Mouse (Mus musculus): ENCODE data around the gene Slc25a38. TPM values are rescaled to one million over a fixed set of nuclear protein-coding genes. Genes with fewer than 3 reads are reported as not detected.

Slc25a38 gene
- 35.5 and 35.8 TPM in 2 replicates for polyA plus RNA-seq (2014; fragmentation: Nextera tagmentation; extraction: Ambion mirVana)

DNA sequence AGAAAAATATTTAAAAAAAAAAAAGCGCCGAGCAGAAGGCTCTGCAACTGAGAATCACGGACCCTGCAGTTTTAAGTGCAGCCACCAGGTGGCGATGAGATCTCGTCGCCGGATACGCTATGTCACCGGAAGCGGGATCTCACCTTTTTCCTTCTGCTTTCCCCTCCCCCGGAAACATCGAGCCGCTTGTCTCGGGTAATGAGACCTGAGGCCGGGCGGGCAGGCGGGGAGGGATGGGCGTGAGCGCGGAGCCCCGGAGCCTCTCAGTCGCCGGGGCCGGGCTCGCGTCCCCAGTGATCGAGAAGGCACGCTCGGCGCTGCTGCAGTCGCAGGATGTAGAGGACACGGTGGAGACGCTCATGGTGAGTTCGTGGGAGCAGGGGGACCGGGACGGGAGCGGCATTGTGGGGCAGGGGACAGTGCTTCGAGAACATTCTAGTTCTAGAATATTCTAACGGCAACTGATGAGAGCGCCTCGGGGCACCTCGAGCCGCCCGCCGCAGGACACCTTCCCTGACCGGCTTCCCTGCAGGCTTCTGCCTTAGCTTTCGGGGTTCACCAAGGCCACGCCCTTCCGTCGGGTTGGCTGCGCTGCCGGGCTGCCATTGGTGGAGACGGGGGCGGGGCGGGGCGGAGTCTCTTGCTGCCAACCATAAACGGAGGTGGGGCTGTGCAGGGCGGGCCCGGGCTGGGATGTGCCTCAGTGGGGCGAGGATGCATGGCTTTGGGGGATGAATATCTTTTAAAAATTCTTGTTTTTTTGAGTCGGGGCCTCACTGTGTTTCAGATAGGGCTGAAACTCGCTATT lies at the start of gene Slc25a38:
Gene Slc25a38, plus strand, starts transcription at position 164 of the 808 bp plus-strand sequence.
- whole genome bisulfite sequencing, result 2% methylated on average over 59 of the region's 62 CpGs
- peak; percentile 98 for ATAC-seq (ENCODE audit: insufficient read depth, low FRiP score, low TSS enrichment)
- no peaks in the 10 kb centered on the region for H3K9me3 ChIP-seq (ENCODE audit: control insufficient read depth, low read length)

DNA sequence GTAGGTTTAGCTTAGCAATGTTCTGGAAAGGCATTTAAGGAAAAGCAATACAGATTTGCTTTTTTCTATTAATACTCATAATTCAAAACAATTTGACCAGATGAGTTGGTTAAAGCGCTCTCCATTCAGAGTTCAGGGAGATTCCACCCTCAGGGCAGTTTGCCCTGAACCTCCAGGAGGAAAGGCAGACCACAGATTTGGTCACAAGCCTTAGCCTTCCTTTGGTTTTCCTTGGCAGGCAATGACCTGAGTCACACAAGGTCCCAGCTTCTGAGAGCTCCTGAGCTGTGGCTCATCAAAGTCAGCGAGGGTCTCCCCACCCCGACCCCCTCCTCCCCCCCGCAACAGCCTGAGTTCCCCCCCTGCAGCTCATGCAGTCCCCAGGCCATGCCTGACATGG lies 45.9 kb upstream of the Slc25a38 start:
- Histone ChIP-seq H3K27me3 (ENCODE audit: control insufficient read depth, insufficient read depth, low read length) (no peaks in the 10 kb centered on the region), H3K9me3 (ENCODE audit: control insufficient read depth, low read length) (no peaks in the 10 kb centered on the region), H3K36me3 (ENCODE audit: control insufficient read depth, insufficient read depth, low read length) (no peaks in the 10 kb centered on the region), H3K4me2 (ENCODE audit: low read depth) (no peak overlapping the region), H3K27ac (ENCODE audit: low read depth, low read length) (no peak overlapping the region), H3K4me3 (ENCODE audit: low read depth, low read length) (no peak overlapping the region), H3K4me1 (ENCODE audit: control insufficient read depth, insufficient read depth, low read length) (no peaks in the 10 kb centered on the region), H3K9ac (ENCODE audit: low read length) (no peak overlapping the region)
- DNase-seq (ENCODE audit: low spot score), result no peak
- 72% methylated on average over 4 of the region's 4 CpGs for WGBS
- no peak for ATAC-seq (ENCODE audit: insufficient read depth, low FRiP score, low TSS enrichment)

More for the DNA sequence above, at the start of gene Slc25a38:
- H3K27me3 ChIP-seq (ENCODE audit: control insufficient read depth, insufficient read depth, low read length), result no peaks in the 10 kb centered on the region
- no peaks in the 10 kb centered on the region for H3K36me3 ChIP-seq (ENCODE audit: control insufficient read depth, insufficient read depth, low read length)
- H3K27ac ChIP-seq (ENCODE audit: low read depth, low read length), result peak within 1 kb of the TSS; percentile 87
- peak within 1 kb of the TSS; percentile 77 for H3K4me3 ChIP-seq (ENCODE audit: low read depth, low read length)
- H3K4me2 ChIP-seq (ENCODE audit: low read depth), result peak within 1 kb of the TSS; percentile 64
- H3K4me1 ChIP-seq (ENCODE audit: control insufficient read depth, insufficient read depth, low read length), result 0 out of 2 replicates have a peak, but pooled peaks cover 2% of the 10 kb centered on the region
- peak; percentile 92 for DNase-seq (ENCODE audit: low spot score)
- peak within 1 kb of the TSS; percentile 79 for H3K9ac ChIP-seq (ENCODE audit: low read length)

DNA sequence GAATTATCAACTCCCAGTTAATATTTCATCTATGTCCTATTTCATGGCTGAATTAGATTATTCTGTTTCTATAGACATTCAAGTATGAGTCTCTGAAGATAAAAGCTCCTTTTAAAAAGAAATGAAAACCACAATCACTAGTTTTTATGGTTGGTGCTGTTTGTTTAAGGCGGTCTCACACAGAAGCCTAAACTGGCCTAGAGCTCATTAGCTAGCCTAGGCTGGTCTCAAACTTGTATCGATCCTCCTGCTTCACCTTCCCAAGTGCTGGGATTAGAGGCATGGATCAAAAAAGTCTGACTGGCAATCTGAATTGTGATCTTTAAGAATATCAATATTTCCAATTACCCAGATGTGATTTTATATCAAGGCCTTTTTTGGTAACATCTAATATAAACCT lies 42.6 kb upstream of the Slc25a38 start:
- no peak for ATAC-seq (ENCODE audit: insufficient read depth, low FRiP score, low TSS enrichment)
- H3K36me3 ChIP-seq (ENCODE audit: control insufficient read depth, insufficient read depth, low read length), result no peaks in the 10 kb centered on the region
- H3K27ac ChIP-seq (ENCODE audit: low read depth, low read length), result no peak overlapping the region
- H3K4me2 ChIP-seq (ENCODE audit: low read depth), result no peak overlapping the region
- H3K27me3 ChIP-seq (ENCODE audit: control insufficient read depth, insufficient read depth, low read length), result no peaks in the 10 kb centered on the region
- WGBS, result 84% methylated on average over 2 of the region's 2 CpGs
- no peak for DNase-seq (ENCODE audit: low spot score)
- no peak overlapping the region for H3K9ac ChIP-seq (ENCODE audit: low read length)
- H3K4me3 ChIP-seq (ENCODE audit: low read depth, low read length), result no peak overlapping the region
- H3K9me3 ChIP-seq (ENCODE audit: control insufficient read depth, low read length), result no peaks in the 10 kb centered on the region
- no peaks in the 10 kb centered on the region for H3K4me1 ChIP-seq (ENCODE audit: control insufficient read depth, insufficient read depth, low read length)

DNA sequence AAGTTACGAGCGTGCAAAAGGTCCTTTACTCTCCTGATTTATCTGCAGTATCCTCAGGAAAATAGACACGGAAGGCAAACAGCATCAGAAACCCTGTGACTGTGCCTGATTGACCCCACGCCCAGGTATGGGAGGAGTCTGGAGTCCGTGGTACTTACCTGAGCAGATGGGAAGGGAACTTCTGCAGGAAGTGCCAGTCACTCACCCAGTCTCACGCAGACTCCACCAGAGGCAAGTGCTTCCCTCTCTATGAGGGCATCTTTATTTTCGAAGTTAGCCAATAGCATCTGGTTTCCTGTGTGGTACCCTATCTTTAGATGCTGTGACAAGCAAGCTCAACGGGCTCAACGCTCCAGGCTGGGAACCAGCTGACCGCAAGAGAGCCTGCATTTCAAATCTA lies 42.1 kb upstream of the Slc25a38 start:
- no peaks in the 10 kb centered on the region for H3K36me3 ChIP-seq (ENCODE audit: control insufficient read depth, insufficient read depth, low read length)
- WGBS, result 65% methylated on average over 10 of the region's 10 CpGs
- H3K4me2 ChIP-seq (ENCODE audit: low read depth), result no peak overlapping the region
- H3K27me3 ChIP-seq (ENCODE audit: control insufficient read depth, insufficient read depth, low read length), result no peaks in the 10 kb centered on the region
- no peak overlapping the region for H3K9ac ChIP-seq (ENCODE audit: low read length)
- H3K4me3 ChIP-seq (ENCODE audit: low read depth, low read length), result no peak overlapping the region
- ATAC-seq (ENCODE audit: insufficient read depth, low FRiP score, low TSS enrichment) (no peak), DNase-seq (ENCODE audit: low spot score) (no peak)
- H3K9me3 ChIP-seq (ENCODE audit: control insufficient read depth, low read length), result no peaks in the 10 kb centered on the region
- H3K4me1 ChIP-seq (ENCODE audit: control insufficient read depth, insufficient read depth, low read length), result no peaks in the 10 kb centered on the region
- no peak overlapping the region for H3K27ac ChIP-seq (ENCODE audit: low read depth, low read length)

DNA sequence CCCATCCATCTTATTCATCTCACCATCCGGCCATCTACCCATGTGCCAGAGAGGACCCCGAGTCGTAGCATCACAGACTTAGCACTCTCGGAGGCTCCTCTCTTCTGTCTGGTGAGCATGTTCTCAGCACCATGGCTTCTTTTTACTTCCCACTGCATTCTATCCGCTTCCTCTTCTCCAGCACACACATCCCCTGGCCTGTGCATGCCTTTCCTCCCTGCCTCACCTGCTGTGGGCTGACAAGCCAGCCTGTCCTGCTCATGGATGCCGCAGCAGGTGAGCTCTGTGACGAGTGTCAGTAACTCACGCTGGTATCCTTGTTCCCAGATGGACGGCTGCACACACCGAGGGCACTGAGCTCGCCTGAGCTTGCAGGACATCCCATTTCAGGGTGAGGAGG lies 40.4 kb upstream of the Slc25a38 start, which contains the start of gene Cx3cr1:
Gene Cx3cr1, minus strand, starts transcription at position 101 of the 400 bp plus-strand sequence.
- Histone ChIP-seq H3K4me2 (ENCODE audit: low read depth) (no peak within 1 kb of the TSS), H3K4me1 (ENCODE audit: control insufficient read depth, insufficient read depth, low read length) (no peaks in the 10 kb centered on the region)

DNA sequence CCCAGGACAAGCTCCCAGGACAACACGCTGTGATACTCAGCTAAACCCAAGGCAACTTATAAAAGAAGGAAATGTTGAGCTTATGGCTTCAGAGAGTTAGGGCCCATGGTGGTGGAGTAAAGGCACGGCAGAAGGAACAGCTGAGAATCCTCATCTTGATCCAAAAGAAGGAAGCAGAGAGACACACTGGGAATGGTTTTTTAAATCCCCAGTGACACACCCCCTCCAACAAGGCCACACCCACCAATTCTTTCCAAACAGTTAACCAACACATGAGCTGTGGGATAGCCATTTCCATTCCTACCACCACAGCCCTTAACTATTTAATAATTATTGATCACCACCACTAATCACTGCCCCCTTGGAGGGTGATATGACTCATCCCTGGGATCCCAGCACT lies 38.9 kb upstream of the Slc25a38 start:
- no peaks in the 10 kb centered on the region for H3K27me3 ChIP-seq (ENCODE audit: control insufficient read depth, insufficient read depth, low read length)
- no peak overlapping the region for H3K9ac ChIP-seq (ENCODE audit: low read length)
- WGBS, result 76% methylated on average over 2 of the region's 2 CpGs
- H3K9me3 ChIP-seq (ENCODE audit: control insufficient read depth, low read length), result no peaks in the 10 kb centered on the region
- H3K4me2 ChIP-seq (ENCODE audit: low read depth), result no peak overlapping the region
- ATAC-seq (ENCODE audit: insufficient read depth, low FRiP score, low TSS enrichment), result no peak
- no peaks in the 10 kb centered on the region for H3K4me1 ChIP-seq (ENCODE audit: control insufficient read depth, insufficient read depth, low read length)
- no peak overlapping the region for H3K4me3 ChIP-seq (ENCODE audit: low read depth, low read length)
- H3K27ac ChIP-seq (ENCODE audit: low read depth, low read length), result no peak overlapping the region
- no peak for DNase-seq (ENCODE audit: low spot score)
- no peaks in the 10 kb centered on the region for H3K36me3 ChIP-seq (ENCODE audit: control insufficient read depth, insufficient read depth, low read length)

More for the DNA sequence above, 40.4 kb upstream of the Slc25a38 start, which contains the start of gene Cx3cr1:
- ATAC-seq (ENCODE audit: insufficient read depth, low FRiP score, low TSS enrichment), result no peak
- no peak within 1 kb of the TSS for H3K9ac ChIP-seq (ENCODE audit: low read length)
- H3K36me3 ChIP-seq (ENCODE audit: control insufficient read depth, insufficient read depth, low read length), result no peaks in the 10 kb centered on the region
- no peaks in the 10 kb centered on the region for H3K9me3 ChIP-seq (ENCODE audit: control insufficient read depth, low read length)
- H3K4me3 ChIP-seq (ENCODE audit: low read depth, low read length), result no peak within 1 kb of the TSS
- DNase-seq (ENCODE audit: low spot score), result no peak
- no peak within 1 kb of the TSS for H3K27ac ChIP-seq (ENCODE audit: low read depth, low read length)
- H3K27me3 ChIP-seq (ENCODE audit: control insufficient read depth, insufficient read depth, low read length), result no peaks in the 10 kb centered on the region
- 88% methylated on average over 11 of the region's 11 CpGs for whole genome bisulfite sequencing

DNA sequence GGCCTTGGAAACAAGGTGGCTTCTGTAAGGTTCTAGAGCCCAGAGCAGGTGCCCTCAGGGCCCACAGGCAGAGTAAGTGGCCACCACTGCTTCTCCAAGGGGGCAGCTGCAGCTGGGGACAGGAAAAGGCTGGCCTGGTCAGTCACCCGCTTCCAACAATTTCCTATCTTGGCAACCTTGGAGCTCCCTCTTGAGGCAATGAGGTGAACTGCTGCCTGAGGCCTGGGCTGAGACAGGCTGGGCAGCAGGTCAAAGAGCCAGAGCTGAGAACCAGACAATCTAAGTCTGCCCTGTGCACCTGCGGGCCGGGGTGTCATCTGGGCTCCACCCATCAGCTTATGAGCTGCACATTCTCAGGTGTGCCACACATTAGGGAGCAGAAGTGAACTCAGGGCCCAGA lies 37.0 kb upstream of the Slc25a38 start:
- Histone ChIP-seq H3K4me1 (ENCODE audit: control insufficient read depth, insufficient read depth, low read length) (no peaks in the 10 kb centered on the region), H3K36me3 (ENCODE audit: control insufficient read depth, insufficient read depth, low read length) (no peaks in the 10 kb centered on the region), H3K27ac (ENCODE audit: low read depth, low read length) (no peak overlapping the region), H3K27me3 (ENCODE audit: control insufficient read depth, insufficient read depth, low read length) (no peaks in the 10 kb centered on the region), H3K9ac (ENCODE audit: low read length) (no peak overlapping the region), H3K4me2 (ENCODE audit: low read depth) (no peak overlapping the region), H3K4me3 (ENCODE audit: low read depth, low read length) (no peak overlapping the region), H3K9me3 (ENCODE audit: control insufficient read depth, low read length) (no peaks in the 10 kb centered on the region)
- ATAC-seq (ENCODE audit: insufficient read depth, low FRiP score, low TSS enrichment) (0 out of 2 replicates have a peak, but pooled peaks have one; percentile 27), DNase-seq (ENCODE audit: low spot score) (peak; percentile 82)
- WGBS, result 24% methylated on average over 3 of the region's 3 CpGs

DNA sequence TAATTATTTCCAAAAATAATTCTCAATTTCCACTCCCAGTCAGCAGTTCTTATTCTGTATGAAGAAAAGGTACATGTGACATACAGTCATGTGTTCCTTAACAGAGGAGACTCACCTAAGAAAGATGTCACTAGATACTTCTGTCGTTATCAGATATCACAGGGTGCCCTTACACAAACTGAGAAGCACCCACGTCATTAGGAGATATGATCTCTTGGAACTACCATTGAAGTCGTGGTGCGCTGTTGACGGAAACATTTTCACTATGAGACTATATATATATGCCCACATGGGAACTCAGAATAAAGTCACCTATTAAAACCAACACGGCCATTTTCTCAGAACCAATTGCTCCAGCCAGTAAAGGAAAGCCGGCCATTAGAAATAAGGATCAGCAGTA lies 35.7 kb upstream of the Slc25a38 start:
- WGBS, result 89% methylated on average over 7 of the region's 7 CpGs
- Histone ChIP-seq H3K27me3 (ENCODE audit: control insufficient read depth, insufficient read depth, low read length) (no peaks in the 10 kb centered on the region), H3K36me3 (ENCODE audit: control insufficient read depth, insufficient read depth, low read length) (no peaks in the 10 kb centered on the region), H3K9ac (ENCODE audit: low read length) (no peak overlapping the region), H3K4me3 (ENCODE audit: low read depth, low read length) (no peak overlapping the region), H3K4me1 (ENCODE audit: control insufficient read depth, insufficient read depth, low read length) (no peaks in the 10 kb centered on the region), H3K9me3 (ENCODE audit: control insufficient read depth, low read length) (no peaks in the 10 kb centered on the region), H3K4me2 (ENCODE audit: low read depth) (no peak overlapping the region), H3K27ac (ENCODE audit: low read depth, low read length) (no peak overlapping the region)
- DNase-seq (ENCODE audit: low spot score), result no peak
- no peak for ATAC-seq (ENCODE audit: insufficient read depth, low FRiP score, low TSS enrichment)

DNA sequence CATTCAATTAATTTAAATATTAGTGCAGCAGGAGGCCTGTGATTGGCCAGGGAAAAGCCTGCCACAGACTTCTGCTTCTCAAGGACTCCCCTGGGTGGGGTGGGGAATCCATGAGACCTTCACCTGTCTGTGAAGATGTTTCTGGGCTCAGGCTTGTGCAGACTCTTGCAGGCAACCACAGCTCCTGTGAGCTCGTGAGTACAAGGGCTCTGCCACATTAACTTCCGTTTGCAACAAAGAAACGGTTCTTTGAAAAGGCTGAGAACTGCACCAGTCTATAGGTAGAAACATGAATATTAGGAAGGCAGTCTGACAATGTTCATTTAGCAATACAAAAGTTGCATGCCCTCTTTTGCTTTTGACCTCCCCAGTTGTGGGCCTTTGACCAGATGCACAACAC lies 31.9 kb upstream of the Slc25a38 start:
- Histone ChIP-seq H3K27ac (ENCODE audit: low read depth, low read length) (no peak overlapping the region), H3K9ac (ENCODE audit: low read length) (no peak overlapping the region), H3K27me3 (ENCODE audit: control insufficient read depth, insufficient read depth, low read length) (no peaks in the 10 kb centered on the region), H3K4me3 (ENCODE audit: low read depth, low read length) (no peak overlapping the region), H3K36me3 (ENCODE audit: control insufficient read depth, insufficient read depth, low read length) (no peaks in the 10 kb centered on the region), H3K9me3 (ENCODE audit: control insufficient read depth, low read length) (no peaks in the 10 kb centered on the region), H3K4me2 (ENCODE audit: low read depth) (no peak overlapping the region), H3K4me1 (ENCODE audit: control insufficient read depth, insufficient read depth, low read length) (no peaks in the 10 kb centered on the region)
- no peak for DNase-seq (ENCODE audit: low spot score)
- ATAC-seq (ENCODE audit: insufficient read depth, low FRiP score, low TSS enrichment), result no peak
- whole genome bisulfite sequencing, result 89% methylated on average over 3 of the region's 3 CpGs
